Comparison of ENCODE assay signal across 8 mouse cellular contexts in genomic region chr8:104251461-104251860, GRCm38 (mm10). TPM values are rescaled to one million over a fixed set of nuclear protein-coding genes. Genes with fewer than 3 reads are reported as not detected.
DNase-seq lines count a peak whose midpoint lies in the region; ATAC-seq and TF ChIP-seq lines count a peak whose summit lies in the region.

No protein-coding gene starts in this region.

- H3K4me3 ChIP-seq in heart, embryonic 15.5 days, result peak overlapping the region; percentile 86
- peak overlapping the region; percentile 73 for H3K4me3 ChIP-seq in hindbrain, embryonic 16.5 days (ENCODE audit: low read length)
- H3K4me3 ChIP-seq in liver, embryonic 14.5 days (ENCODE audit: insufficient read depth in 1 of 2, low read depth in 2 of 2, low read length in 2 of 2), result peak overlapping the region; percentile 68 to 99
- H3K4me3 ChIP-seq in stomach, postnatal 0 days (ENCODE audit: low read depth, low read length), result peak overlapping the region; percentile 56

- peaks cover 23% of the 10 kb centered on the region for H3K4me1 ChIP-seq in heart, embryonic 15.5 days (replicated peaks)
- H3K4me1 ChIP-seq in hindbrain, embryonic 16.5 days (ENCODE audit: control insufficient read depth, insufficient read depth, low read depth, low read length), result peaks cover 18% of the 10 kb centered on the region
- H3K4me1 ChIP-seq in liver, embryonic 14.5 days (replicated peaks; ENCODE audit: control insufficient read depth in 2 of 2, insufficient read depth in 2 of 2, low read length in 1 of 2), result peaks cover 9 to 24% of the 10 kb centered on the region in 2 experiments
- H3K4me1 ChIP-seq in stomach, postnatal 0 days (replicated peaks; ENCODE audit: control insufficient read depth, insufficient read depth), result peaks cover 6% of the 10 kb centered on the region

- peak overlapping the region; percentile 83 for H3K9ac ChIP-seq in heart, embryonic 15.5 days
- H3K9ac ChIP-seq in hindbrain, embryonic 16.5 days (ENCODE audit: low read depth, low read length), result peak overlapping the region; percentile 73
- peak overlapping the region; percentile 75; the same call in 1 of the 2 replicates for H3K9ac ChIP-seq in liver, embryonic 14.5 days (replicated peaks)
- peak overlapping the region; percentile 52 for H3K9ac ChIP-seq in stomach, postnatal 0 days (ENCODE audit: low read length)

- H3K9me3 ChIP-seq in heart, embryonic 15.5 days (replicated peaks), result no peaks in the 10 kb centered on the region
- no peaks in the 10 kb centered on the region for H3K9me3 ChIP-seq in hindbrain, embryonic 16.5 days (ENCODE audit: control insufficient read depth, low read length)
- H3K9me3 ChIP-seq in liver, embryonic 14.5 days (ENCODE audit: control insufficient read depth, low read length), result no peaks in the 10 kb centered on the region
- no peaks in the 10 kb centered on the region for H3K9me3 ChIP-seq in stomach, postnatal 0 days (ENCODE audit: control insufficient read depth, low read length)

- DNase-seq in heart, adult 9 months (ENCODE audit: low spot score in 2 of 2), result no peak
- no peak for DNase-seq in liver, embryonic 14.5 days (ENCODE audit: low read depth in 3 of 3, low spot score in 3 of 3)
- peak; percentile 58 for DNase-seq in stomach, postnatal 0 days (ENCODE audit: low spot score)
- no peak for DNase-seq in urinary bladder, postnatal 36 days (ENCODE audit: low spot score in 2 of 2)
- no peak for DNase-seq in layer of hippocampus, adult 9-10 months (ENCODE audit: low spot score)

- no peaks in the 10 kb centered on the region for H3K36me3 ChIP-seq in heart, embryonic 15.5 days
- no peaks in the 10 kb centered on the region for H3K36me3 ChIP-seq in hindbrain, embryonic 16.5 days (ENCODE audit: control insufficient read depth, insufficient read depth, low read length)
- no peaks in the 10 kb centered on the region for H3K36me3 ChIP-seq in liver, embryonic 14.5 days (replicated peaks; ENCODE audit: control insufficient read depth, insufficient read depth, low read depth)
- H3K36me3 ChIP-seq in stomach, postnatal 0 days (ENCODE audit: control insufficient read depth, insufficient read depth, low read length), result no peaks in the 10 kb centered on the region

- 2% methylated on average over 7 of the region's 7 CpGs for WGBS in heart, embryonic 15.5 days
- under 1% methylated on average over 7 of the region's 7 CpGs for WGBS in hindbrain, embryonic 16.5 days
- under 1% methylated on average over 7 of the region's 7 CpGs for WGBS in liver, embryonic 14.5 days (ENCODE audit: insufficient replicate concordance)
- WGBS in stomach, postnatal 0 days, result 0% methylated on average over 7 of the region's 7 CpGs

- no peak for TF ChIP-seq EP300 in liver, embryonic 14.5 days (IDR thresholded peaks at IDR 0.05; ENCODE audit: low read depth)
- no peak for TF ChIP-seq EP300 in stomach, postnatal 0 days (optimal IDR thresholded peaks at IDR 0.05)

- H3K4me2 ChIP-seq in heart, embryonic 15.5 days, result peak overlapping the region; percentile 90
- H3K4me2 ChIP-seq in hindbrain, embryonic 16.5 days (ENCODE audit: low read length), result peak overlapping the region; percentile 88
- H3K4me2 ChIP-seq in liver, embryonic 14.5 days (ENCODE audit: low read depth), result peak overlapping the region; percentile 84
- H3K4me2 ChIP-seq in stomach, postnatal 0 days (replicated peaks; ENCODE audit: low read depth), result peak overlapping the region; percentile 63

- no peak for ATAC-seq in heart, embryonic 15.5 days (replicated peaks; ENCODE audit: insufficient number of reproducible peaks, insufficient read depth, low FRiP score, low read depth)
- 0 out of 2 replicates have a peak, but pooled peaks have one; percentile 0 for ATAC-seq in common myeloid progenitor, adult 5-6 weeks (replicated peaks; ENCODE audit: low read depth, poor library complexity, severe bottlenecking)
- no peak for ATAC-seq in hindbrain, embryonic 16.5 days
- ATAC-seq in liver, embryonic 14.5 days (ENCODE audit: insufficient read depth), result no peak
- ATAC-seq in stomach, postnatal 0 days (ENCODE audit: low FRiP score, low TSS enrichment), result peak; percentile 19; the same call in 1 of the 2 replicates

- TF ChIP-seq CTCF in liver, embryonic 14.5 days (IDR thresholded peaks at IDR 0.05; ENCODE audit: low read depth), result no peak
- TF ChIP-seq CTCF in stomach, postnatal 0 days (IDR thresholded peaks at IDR 0.05; ENCODE audit: low read depth), result no peak

- H3K27me3 ChIP-seq in heart, embryonic 15.5 days, result no peaks in the 10 kb centered on the region
- no peaks in the 10 kb centered on the region for H3K27me3 ChIP-seq in hindbrain, embryonic 16.5 days (replicated peaks; ENCODE audit: control insufficient read depth, insufficient read depth, low read length)
- no peaks in the 10 kb centered on the region for H3K27me3 ChIP-seq in liver, embryonic 14.5 days (ENCODE audit: control insufficient read depth, insufficient read depth, low read length)
- no peaks in the 10 kb centered on the region for H3K27me3 ChIP-seq in stomach, postnatal 0 days (ENCODE audit: control insufficient read depth, insufficient read depth, low read length)

- H3K27ac ChIP-seq in heart, embryonic 15.5 days, result peak overlapping the region; percentile 84; the same call in 1 of the 2 replicates
- no peak overlapping the region for H3K27ac ChIP-seq in hindbrain, embryonic 16.5 days (ENCODE audit: low read depth, low read length)
- H3K27ac ChIP-seq in liver, embryonic 14.5 days, result no peak overlapping the region
- peak overlapping the region; percentile 14; the same call in 1 of the 2 replicates for H3K27ac ChIP-seq in stomach, postnatal 0 days (replicated peaks)

RNA-seq across cellular contexts. Expression of gene Cklf, which starts 0.8 kb away (rescaled TPM):
- polyA plus RNA-seq in heart, embryonic 15.5 days (2015; fragmentation: Nextera tagmentation; extraction: Ambion mirVana), result 23.7 and 26.3 TPM in 2 replicates
- 12.2 and 14.5 TPM in 2 replicates for total RNA-seq in common myeloid progenitor, adult 5-6 weeks (2017)
- 33.6 and 36.9 TPM in 2 replicates for polyA plus RNA-seq in hindbrain, embryonic 16.5 days (2015; fragmentation: Nextera tagmentation; extraction: Ambion mirVana)
- 10.2 and 13.6 TPM in 2 replicates for polyA plus RNA-seq in liver, embryonic 14.5 days (2012; rRNA removed)
- 16.5 and 17.9 TPM in 2 replicates for polyA plus RNA-seq in liver, embryonic 14.5 days (2014; fragmentation: Nextera tagmentation; extraction: Ambion mirVana)
- polyA plus RNA-seq in stomach, postnatal 0 days (2015; fragmentation: Nextera tagmentation; extraction: Ambion mirVana), result 24.1 and 25.3 TPM in 2 replicates

RNA-seq across cellular contexts. Expression of gene Tk2, which starts 3.1 kb away (rescaled TPM):
- polyA plus RNA-seq in heart, embryonic 15.5 days (2015; fragmentation: Nextera tagmentation; extraction: Ambion mirVana), result 10.5 and 13.4 TPM in 2 replicates
- 5.8 and 13.9 TPM in 2 replicates for total RNA-seq in common myeloid progenitor, adult 5-6 weeks (2017)
- 49.0 and 50.3 TPM in 2 replicates for polyA plus RNA-seq in hindbrain, embryonic 16.5 days (2015; fragmentation: Nextera tagmentation; extraction: Ambion mirVana)
- 3.1 and 3.9 TPM in 2 replicates for polyA plus RNA-seq in liver, embryonic 14.5 days (2012; rRNA removed)
- polyA plus RNA-seq in liver, embryonic 14.5 days (2014; fragmentation: Nextera tagmentation; extraction: Ambion mirVana), result 4.9 and 7.0 TPM in 2 replicates
- polyA plus RNA-seq in stomach, postnatal 0 days (2015; fragmentation: Nextera tagmentation; extraction: Ambion mirVana), result 11.0 and 13.4 TPM in 2 replicates

RNA-seq across cellular contexts. Expression of gene Cmtm2a, which starts 41.5 kb away (rescaled TPM):
- not detected in 2 replicates for polyA plus RNA-seq in heart, embryonic 15.5 days (2015; fragmentation: Nextera tagmentation; extraction: Ambion mirVana)
- not detected in 2 replicates for total RNA-seq in common myeloid progenitor, adult 5-6 weeks (2017)
- not detected in 2 replicates for polyA plus RNA-seq in hindbrain, embryonic 16.5 days (2015; fragmentation: Nextera tagmentation; extraction: Ambion mirVana)
- polyA plus RNA-seq in liver, embryonic 14.5 days (2012; rRNA removed), result not detected in 2 replicates
- not detected in 2 replicates for polyA plus RNA-seq in liver, embryonic 14.5 days (2014; fragmentation: Nextera tagmentation; extraction: Ambion mirVana)
- polyA plus RNA-seq in stomach, postnatal 0 days (2015; fragmentation: Nextera tagmentation; extraction: Ambion mirVana), result not detected in 2 replicates

RNA-seq across cellular contexts. Expression of gene Gm45711, which starts 58.4 kb away (rescaled TPM):
- not detected in 2 replicates for polyA plus RNA-seq in heart, embryonic 15.5 days (2015; fragmentation: Nextera tagmentation; extraction: Ambion mirVana)
- not detected in 2 replicates for total RNA-seq in common myeloid progenitor, adult 5-6 weeks (2017)
- not detected in 2 replicates for polyA plus RNA-seq in hindbrain, embryonic 16.5 days (2015; fragmentation: Nextera tagmentation; extraction: Ambion mirVana)
- polyA plus RNA-seq in liver, embryonic 14.5 days (2012; rRNA removed), result not detected in 2 replicates
- not detected in 2 replicates for polyA plus RNA-seq in liver, embryonic 14.5 days (2014; fragmentation: Nextera tagmentation; extraction: Ambion mirVana)
- polyA plus RNA-seq in stomach, postnatal 0 days (2015; fragmentation: Nextera tagmentation; extraction: Ambion mirVana), result not detected in 2 replicates

RNA-seq across cellular contexts. Expression of gene Cmtm1, which starts 58.5 kb away (rescaled TPM):
- polyA plus RNA-seq in heart, embryonic 15.5 days (2015; fragmentation: Nextera tagmentation; extraction: Ambion mirVana), result not detected in 2 replicates
- total RNA-seq in common myeloid progenitor, adult 5-6 weeks (2017), result not detected in 2 replicates
- not detected in 2 replicates for polyA plus RNA-seq in hindbrain, embryonic 16.5 days (2015; fragmentation: Nextera tagmentation; extraction: Ambion mirVana)
- polyA plus RNA-seq in liver, embryonic 14.5 days (2012; rRNA removed), result not detected in 2 replicates
- not detected in 2 replicates for polyA plus RNA-seq in liver, embryonic 14.5 days (2014; fragmentation: Nextera tagmentation; extraction: Ambion mirVana)
- not detected in 2 replicates for polyA plus RNA-seq in stomach, postnatal 0 days (2015; fragmentation: Nextera tagmentation; extraction: Ambion mirVana)

Comparison
In these comparisons a context has a peak if more than half of its experiments do, and no peak if none do; other contexts are left out.
1. ATAC-seq: peak in common myeloid progenitor, adult 5-6 weeks (single experiment) and stomach, postnatal 0 days (single experiment); none in heart, embryonic 15.5 days (single experiment), hindbrain, embryonic 16.5 days (single experiment) and liver, embryonic 14.5 days (single experiment).
2. H3K27ac ChIP-seq: peak in heart, embryonic 15.5 days (single experiment) and stomach, postnatal 0 days (single experiment); none in hindbrain, embryonic 16.5 days (single experiment) and liver, embryonic 14.5 days (single experiment).
3. Peak in every context shown above with its lines, with median percentiles within 50 percentile points of each other: H3K4me2 ChIP-seq, H3K4me3 ChIP-seq and H3K9ac ChIP-seq.